8 mouse cellular contexts compared by ENCODE assay signal in the genomic region with DNA sequence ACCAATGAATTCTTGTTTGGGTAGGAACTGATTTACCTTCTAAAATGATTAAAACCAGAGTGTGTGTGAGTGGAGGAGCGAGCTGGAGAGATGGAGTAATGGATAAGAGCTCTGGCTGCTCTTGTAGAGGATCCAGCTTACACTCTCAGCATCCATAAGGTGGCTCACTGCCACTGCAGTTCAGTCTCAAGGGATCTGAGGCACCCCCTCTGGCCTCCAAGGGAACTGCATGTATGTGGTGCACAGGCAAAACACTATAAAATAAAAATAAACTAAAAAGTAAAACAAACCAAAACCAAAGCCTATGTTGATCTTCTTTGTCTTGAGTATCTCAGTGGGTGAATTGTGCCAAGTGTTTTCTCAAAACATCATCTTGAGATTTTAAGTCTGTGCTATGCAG. TPM values are rescaled to one million over a fixed set of nuclear protein-coding genes. Genes with fewer than 3 reads are reported as not detected.
A peak's percentile ranks its signal among the peaks of the same experiment; 100 is the strongest.
DNase-seq lines count a peak whose midpoint lies in the region; ATAC-seq lines count a peak whose summit lies in the region.

No protein-coding gene starts in this region.

- intact Hi-C loops in left cerebral cortex, postnatal 36 days (cut with DNase I), result no loop called here

- H3K9ac ChIP-seq in intestine, embryonic 16.5 days (ENCODE audit: low read depth, low read length), result no peak overlapping the region

- H3K4me3 ChIP-seq in intestine, embryonic 16.5 days (ENCODE audit: low read length), result no peak overlapping the region

- no peaks in the 10 kb centered on the region for H3K36me3 ChIP-seq in intestine, embryonic 16.5 days (ENCODE audit: control insufficient read depth, insufficient read depth, low read length)

- ATAC-seq in activated CD4-positive, CD25-positive, alpha-beta regulatory T cell, adult 4 months, result peak; percentile 58
- peak; percentile 84 to 86 for ATAC-seq in hematopoietic stem cell, adult 5-6 weeks (replicated peaks in 1 of 2; ENCODE audit: insufficient read depth in 1 of 2, low FRiP score in 2 of 2, low TSS enrichment in 1 of 2, low read depth in 1 of 2, poor library complexity in 2 of 2, severe bottlenecking in 2 of 2)
- ATAC-seq in intestine, embryonic 16.5 days, result no peak

- no peaks in the 10 kb centered on the region for H3K27me3 ChIP-seq in intestine, embryonic 16.5 days (replicated peaks; ENCODE audit: control insufficient read depth, insufficient read depth, low read length)

- no peaks in the 10 kb centered on the region for H3K9me3 ChIP-seq in intestine, embryonic 16.5 days (ENCODE audit: control insufficient read depth, low read length)

- WGBS in intestine, embryonic 16.5 days, result 42% methylated on average over 1 of the region's 1 CpGs

- H3K27ac ChIP-seq in intestine, embryonic 16.5 days (ENCODE audit: low read length), result no peak overlapping the region

- H3K4me1 ChIP-seq in intestine, embryonic 16.5 days (ENCODE audit: control insufficient read depth, insufficient read depth, low read length), result peaks cover 24% of the 10 kb centered on the region

- no peak overlapping the region for H3K4me2 ChIP-seq in intestine, embryonic 16.5 days (ENCODE audit: low read depth, low read length)

- DNase-seq in ovary, postnatal 36 days (ENCODE audit: low spot score), result peak; percentile 71
- DNase-seq in ovary, adult 18-20 months (ENCODE audit: low spot score), result no peak
- DNase-seq in embryo, embryonic 10 days (ENCODE audit: low spot score), result peak; percentile 85
- peak; percentile 67 to 73 for DNase-seq in left cerebral cortex, postnatal 36 days (ENCODE audit: low spot score in 2 of 2)
- peak; percentile 80 for DNase-seq in right cerebral cortex, adult 18-20 months

RNA-seq across cellular contexts. Expression of a gene that starts 4.6 kb away (rescaled TPM):
- polyA plus RNA-seq in activated CD4-positive, CD25-positive, alpha-beta regulatory T cell, adult 4 months (2017; shearing (Covaris generic)), result under 1 TPM in 1 of 2 experiments, not detected in 1; 0.24 TPM
- 0.05 TPM in 1 of 2 replicates, not detected in the other for total RNA-seq in hematopoietic stem cell, adult 5-6 weeks (2017)
- total RNA-seq in left cerebral cortex, postnatal 36 days (2021), result under 1 TPM; 0.29 to 0.49 TPM
- 0.17 and 0.27 TPM in 2 replicates for polyA plus RNA-seq in intestine, embryonic 16.5 days (2015; fragmentation: Nextera tagmentation; extraction: Ambion mirVana)

RNA-seq across cellular contexts. Expression of a gene that starts 5.1 kb away (rescaled TPM):
- 10 to 100 TPM in 1 of 2 experiments, 1 to 10 TPM in 1; 9.9 to 11.6 TPM for polyA plus RNA-seq in activated CD4-positive, CD25-positive, alpha-beta regulatory T cell, adult 4 months (2017; shearing (Covaris generic))
- total RNA-seq in hematopoietic stem cell, adult 5-6 weeks (2017), result 40.6 and 50.5 TPM in 2 replicates
- total RNA-seq in left cerebral cortex, postnatal 36 days (2021), result 10 to 100 TPM; 11.4 to 12.7 TPM
- 12.5 and 13.6 TPM in 2 replicates for polyA plus RNA-seq in intestine, embryonic 16.5 days (2015; fragmentation: Nextera tagmentation; extraction: Ambion mirVana)

RNA-seq across cellular contexts. Expression of a gene that starts 20.5 kb away (rescaled TPM):
- 10 to 100 TPM; 66.2 to 86.2 TPM for polyA plus RNA-seq in activated CD4-positive, CD25-positive, alpha-beta regulatory T cell, adult 4 months (2017; shearing (Covaris generic))
- 10.3 and 27.3 TPM in 2 replicates for total RNA-seq in hematopoietic stem cell, adult 5-6 weeks (2017)
- total RNA-seq in left cerebral cortex, postnatal 36 days (2021), result 100 to 1,000 TPM in 1 of 2 experiments, 10 to 100 TPM in 1; 89.7 to 104 TPM
- 85.2 and 89.2 TPM in 2 replicates for polyA plus RNA-seq in intestine, embryonic 16.5 days (2015; fragmentation: Nextera tagmentation; extraction: Ambion mirVana)

RNA-seq across cellular contexts. Expression of a gene that starts 25.8 kb away (rescaled TPM):
- polyA plus RNA-seq in activated CD4-positive, CD25-positive, alpha-beta regulatory T cell, adult 4 months (2017; shearing (Covaris generic)), result under 1 TPM in 1 of 2 experiments, not detected in 1; 0.08 TPM
- 13.0 and 13.1 TPM in 2 replicates for total RNA-seq in hematopoietic stem cell, adult 5-6 weeks (2017)
- total RNA-seq in left cerebral cortex, postnatal 36 days (2021), result 1 to 10 TPM; 7.9 to 9.5 TPM
- polyA plus RNA-seq in intestine, embryonic 16.5 days (2015; fragmentation: Nextera tagmentation; extraction: Ambion mirVana), result 12.6 and 13.6 TPM in 2 replicates

RNA-seq across cellular contexts. Expression of a gene that starts 56.7 kb away (rescaled TPM):
- not detected for polyA plus RNA-seq in activated CD4-positive, CD25-positive, alpha-beta regulatory T cell, adult 4 months (2017; shearing (Covaris generic))
- 0.31 and 0.35 TPM in 2 replicates for total RNA-seq in hematopoietic stem cell, adult 5-6 weeks (2017)
- total RNA-seq in left cerebral cortex, postnatal 36 days (2021), result 1 to 10 TPM; 1.8 TPM
- 21.1 and 21.2 TPM in 2 replicates for polyA plus RNA-seq in intestine, embryonic 16.5 days (2015; fragmentation: Nextera tagmentation; extraction: Ambion mirVana)
